Mouse (Mus musculus) lung, adult 2 months (tissue): ENCODE measurements around the gene Tom1l2.

Experiments
- CTCF ChIP-seq: fragments of 200-500 bp; IDR thresholded peaks from 2 replicates; pipeline ENCODE4 v1.5.1; 2011; ENCODE audit warnings: mild to moderate bottlenecking, low read length, control low read depth; ENCODE audit not compliant: insufficient read depth
- POLR2A ChIP-seq: fragments of 200-500 bp; IDR thresholded peaks from 2 replicates; pipeline ENCODE4 v1.6.1; 2011; ENCODE audit warnings: low read depth, mild to moderate bottlenecking, control low read depth, low read length, borderline replicate concordance; ENCODE audit errors: extremely low read depth

DNA sequence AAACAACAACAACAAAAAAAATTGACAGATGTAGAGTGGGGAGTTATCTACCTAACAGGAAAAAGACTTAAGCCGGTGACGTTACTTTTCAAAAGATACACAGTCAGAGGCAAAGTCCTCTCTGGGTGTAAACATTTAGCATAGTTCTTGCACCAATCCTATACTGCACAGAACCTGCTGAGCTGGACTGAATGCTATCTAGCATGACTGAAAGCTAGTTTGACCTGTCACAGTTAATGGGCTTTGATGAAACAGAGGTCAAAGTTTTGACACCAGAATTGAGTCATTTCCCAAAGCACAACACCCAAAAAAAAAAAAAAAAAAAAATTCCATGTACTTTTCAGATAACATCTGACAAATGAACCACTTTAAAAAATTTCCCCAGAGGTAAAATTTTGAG is 3.2 kb upstream of the Tom1l2 start:
- TF ChIP-seq POLR2A (no peak), CTCF (no peak)
